Mouse (Mus musculus) neutrophil, adult 5-6 weeks (primary cell): ENCODE measurements at regions not wholly inside any gene's neighbourhood (a gene's known extent, or its start where the extent isn't known, plus 50 kb on each side); places are given as distances from the start of the nearest gene placed in this dataset.

Source experiments
- ATAC-seq: fragments of 151-379, 151-347 bp; 2 replicates; pipeline ENCODE4 v1.8.0; 2017; ENCODE audit warnings: mild to moderate bottlenecking, moderate TSS enrichment; ENCODE audit not compliant: insufficient number of reproducible peaks, poor library complexity, low FRiP score, severe bottlenecking; ENCODE audit errors: extremely low read depth

DNA sequence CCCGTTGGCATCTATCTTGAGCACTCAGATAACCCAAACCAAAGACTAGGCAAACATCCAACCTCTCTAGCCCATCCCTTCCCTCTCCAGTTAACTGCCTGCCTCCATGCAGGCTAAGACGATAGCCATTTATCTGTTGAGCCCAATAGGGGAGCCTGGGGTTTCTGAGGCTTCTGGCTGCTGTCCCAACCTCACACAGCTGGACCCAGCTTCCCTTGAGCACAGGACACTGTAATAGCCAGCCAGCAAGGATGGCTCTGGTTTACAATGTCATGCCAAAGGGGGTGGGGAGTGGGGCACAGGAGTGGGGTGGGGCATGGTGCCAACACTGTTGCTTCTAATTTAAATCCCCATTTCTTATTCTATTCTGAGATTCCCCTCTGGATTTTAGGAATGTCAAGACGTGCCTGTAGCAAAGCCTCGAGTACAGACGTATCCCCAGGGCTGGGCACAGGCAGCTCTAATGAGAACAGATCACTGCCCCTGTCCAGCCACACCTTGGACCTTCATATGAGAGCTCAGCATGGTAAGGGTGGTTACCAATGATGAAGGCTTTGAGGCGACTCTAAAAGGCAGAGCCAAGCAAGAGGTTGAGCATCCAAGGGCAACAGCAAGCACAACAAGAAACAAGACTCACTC is 152.0 kb downstream of the Auh start:
- ATAC-seq = no peak

- ATAC-seq = no peak
Measured at GRCm38 (mm10) chr13:52778848-52779247, 150.6 kb downstream of the Auh start.
